Mouse (Mus musculus) adrenal gland, postnatal 14 days (tissue): ENCODE results near the gene Olfr1512. TPM values are rescaled to one million over a fixed set of nuclear protein-coding genes. Genes with fewer than 3 reads are reported as not detected.
A peak's percentile ranks its signal among the peaks of the same experiment; 100 is the strongest.
"Not testable (repeated sequence)": the region's sequence is repeated elsewhere in the genome, so short reads cannot be mapped to it uniquely, and the experiment has no call there.

ENCODE experiments used
- DNase-seq: peaks from one replicate; pipeline ENCODE4 v3.0.0; 2021; ENCODE audit warnings: mixed read lengths
- long read RNA-seq, 2 experiments: library from polyadenylated mRNA; stranded (forward); transcript quantifications; one replicate each; pipeline ENCODE4 v2.0.0; 2021
- total RNA-seq: library from RNA; stranded (reverse); gene quantifications from 2 replicates; pipeline ENCODE4 v1.2.3, GENCODE M21; 2021

The Olfr1512 gene
- total RNA-seq: not detected in 2 replicates
- long read RNA-seq, experiment 1: 0 reads
- long read RNA-seq, experiment 2: 0 reads

DNA sequence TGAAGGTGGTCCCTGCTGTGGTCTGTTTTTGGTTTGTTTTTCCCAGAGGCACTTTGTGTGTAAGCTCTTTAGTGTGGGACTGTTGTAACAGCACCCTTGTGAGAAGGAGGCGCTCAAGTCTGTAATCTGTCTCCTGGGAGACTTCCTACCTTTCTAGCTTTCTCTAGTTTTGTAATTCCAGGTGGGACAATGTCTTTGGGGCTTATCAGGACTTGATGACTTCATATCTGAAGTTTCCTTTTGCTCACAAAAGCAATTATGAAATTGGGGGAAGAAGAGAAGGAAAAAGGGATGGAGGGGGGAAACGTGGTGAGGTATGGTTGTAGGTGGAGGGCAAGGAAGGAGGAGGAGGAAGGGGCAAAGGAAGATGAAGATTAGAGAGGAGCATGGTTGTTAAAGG is at the start of gene Olfr1512:
Gene Olfr1512 (minus strand): TSS at position 101 of the 400 bp plus-strand sequence.
- no peak for DNase-seq

DNA sequence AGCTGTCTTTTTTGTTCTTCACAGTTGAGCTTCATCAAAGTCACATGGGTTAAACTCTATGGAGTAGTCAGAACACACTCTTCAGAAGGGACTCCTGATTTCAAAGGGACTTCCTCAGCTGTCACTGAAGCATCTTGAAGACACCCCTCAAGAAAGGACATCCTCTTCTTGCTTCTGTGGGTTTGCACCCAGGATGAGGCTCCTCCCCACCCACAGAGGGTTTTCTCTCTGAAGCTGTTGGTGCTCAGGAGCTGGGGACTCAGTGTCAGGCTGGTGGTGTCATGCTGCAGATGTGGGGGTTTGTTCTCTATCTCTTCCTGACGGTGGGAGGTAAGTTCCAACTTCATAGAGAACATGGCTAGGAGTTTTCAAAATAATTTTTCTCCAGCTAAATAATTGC is 48.7 kb upstream of the Olfr1512 start:
- DNase-seq: no peak

DNA sequence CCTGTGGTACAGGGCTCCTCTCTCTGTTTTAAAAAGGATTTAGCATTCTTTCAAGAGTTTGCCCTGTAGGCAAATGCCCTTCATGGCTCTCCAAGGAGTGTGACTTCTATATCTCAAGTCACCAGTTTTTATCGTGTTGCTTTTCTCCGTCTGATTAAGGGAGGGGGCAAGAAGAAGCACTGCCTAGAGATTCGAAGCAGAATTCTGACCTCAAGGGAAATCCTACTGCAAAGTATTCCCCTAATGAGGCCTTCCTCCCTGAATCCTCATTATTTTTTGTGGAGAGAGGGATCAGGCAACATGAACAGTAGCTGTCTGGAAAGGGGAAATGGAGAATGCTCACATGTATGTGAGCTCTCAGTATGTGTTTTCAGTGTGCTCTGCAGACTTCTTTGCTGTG is 35.3 kb upstream of the Olfr1512 start, which contains the start of gene Olfr1510:
Gene Olfr1510 (minus strand): TSS at position 101 of the 400 bp plus-strand sequence.
- no peak for DNase-seq

DNA sequence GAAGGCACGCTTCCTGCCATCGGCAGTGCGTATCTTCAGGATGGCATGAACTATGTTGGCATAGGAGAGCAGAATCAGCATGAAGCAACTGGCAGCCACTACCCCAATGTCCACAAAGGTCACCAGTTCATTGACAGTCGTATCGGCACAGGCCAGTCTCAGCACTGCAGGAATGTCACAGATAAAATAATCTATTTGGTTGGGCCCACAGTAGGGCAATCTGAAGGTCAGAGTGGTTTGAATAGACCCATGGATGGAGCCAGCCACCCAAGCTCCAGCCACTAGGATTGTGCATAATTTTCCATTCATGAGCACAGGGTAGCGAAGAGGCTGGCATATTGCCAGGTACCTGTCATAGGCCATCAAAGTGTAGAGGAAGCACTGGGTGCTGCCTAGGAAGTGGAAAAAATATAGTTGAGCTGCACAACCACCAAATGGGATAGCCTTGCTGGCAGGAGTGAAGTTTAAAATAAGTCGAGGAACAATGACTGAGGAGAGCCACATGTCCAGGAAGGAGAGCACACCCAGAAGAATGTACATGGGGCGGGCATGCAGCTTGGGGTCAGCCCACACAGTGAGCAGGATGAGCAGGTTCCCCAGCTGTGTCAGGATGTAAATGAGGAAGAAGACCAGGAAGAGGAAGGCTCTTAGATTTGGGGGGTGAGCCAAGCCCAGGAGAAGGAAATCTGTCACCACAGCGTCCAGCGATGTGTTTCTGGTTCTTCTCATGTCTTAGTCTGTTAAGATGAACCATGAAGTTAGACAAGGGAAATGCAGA is 31.4 kb upstream of the Olfr1512 start:
- not testable (repeated sequence) for DNase-seq

DNA sequence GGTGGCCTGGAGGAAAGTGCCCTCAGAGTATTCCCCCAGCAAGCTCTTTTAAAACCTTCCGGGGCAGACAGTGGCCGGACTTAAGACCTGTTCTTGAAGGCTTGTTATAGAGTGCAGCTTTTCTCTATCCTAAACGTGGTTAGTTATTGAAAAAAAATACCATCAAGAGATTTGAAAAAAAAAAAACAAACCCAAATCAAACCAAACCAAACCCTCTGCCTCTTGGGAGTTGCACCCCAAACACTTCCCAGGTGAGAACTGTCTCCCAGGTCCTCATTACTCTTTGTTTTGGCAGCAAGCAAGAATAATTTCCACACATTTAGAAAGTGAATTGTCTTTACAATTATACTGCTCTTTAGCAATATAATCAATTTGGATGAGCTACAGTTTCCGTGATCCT is 18.3 kb upstream of the Olfr1512 start, which contains the start of gene Olfr1511:
Gene Olfr1511 (minus strand): TSS at position 101 of the 400 bp plus-strand sequence.
- no peak for DNase-seq

DNA sequence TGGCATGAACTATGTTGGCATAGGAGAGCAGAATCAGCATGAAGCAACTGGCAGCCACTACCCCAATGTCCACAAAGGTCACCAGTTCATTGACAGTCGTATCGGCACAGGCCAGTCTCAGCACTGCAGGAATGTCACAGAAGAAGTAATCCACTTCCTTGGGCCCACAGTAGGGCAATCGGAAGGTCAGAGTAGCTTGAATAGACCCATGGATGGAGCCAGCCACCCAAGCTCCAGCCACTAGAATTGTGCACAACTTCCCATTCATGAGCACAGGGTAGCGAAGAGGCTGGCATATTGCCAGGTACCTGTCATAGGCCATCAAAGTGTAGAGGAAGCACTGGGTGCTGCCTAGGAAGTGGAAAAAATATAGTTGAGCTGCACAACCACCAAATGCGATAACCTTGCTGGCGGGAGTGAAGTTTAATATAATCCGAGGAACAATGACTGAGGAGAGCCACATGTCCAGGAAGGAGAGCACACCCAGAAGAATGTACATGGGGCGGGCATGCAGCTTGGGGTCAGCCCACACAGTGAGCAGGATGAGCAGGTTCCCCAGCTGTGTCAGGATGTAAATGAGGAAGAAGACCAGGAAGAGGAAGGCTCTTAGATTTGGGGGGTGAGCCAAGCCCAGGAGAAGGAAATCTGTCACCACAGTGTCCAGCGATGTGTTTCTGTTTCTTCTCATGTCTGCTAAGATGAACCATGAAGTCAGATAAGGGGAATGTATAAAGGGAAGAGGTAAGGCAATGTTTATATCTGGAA is 11.3 kb upstream of the Olfr1512 start:
- DNase-seq: not testable (repeated sequence)

DNA sequence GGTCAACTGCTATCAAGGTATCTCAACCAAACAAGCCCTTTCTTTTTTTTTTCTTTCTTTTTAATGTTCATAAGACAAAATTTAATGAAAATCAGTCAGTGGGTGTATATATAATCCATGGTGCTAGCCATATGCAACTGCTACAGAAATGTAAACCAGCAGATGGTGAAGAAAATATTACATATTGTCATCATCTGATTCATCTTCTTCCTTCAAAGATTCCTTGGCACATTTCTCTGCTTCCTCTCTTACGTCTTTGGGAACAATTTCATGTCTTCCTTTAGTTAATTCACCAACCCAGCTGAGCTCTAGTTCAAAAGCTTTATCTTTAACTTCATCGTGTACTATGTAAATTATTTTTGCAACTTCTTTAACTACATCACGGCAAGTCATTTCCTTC is 10.2 kb downstream of the Olfr1512 start:
- no peak for DNase-seq

DNA sequence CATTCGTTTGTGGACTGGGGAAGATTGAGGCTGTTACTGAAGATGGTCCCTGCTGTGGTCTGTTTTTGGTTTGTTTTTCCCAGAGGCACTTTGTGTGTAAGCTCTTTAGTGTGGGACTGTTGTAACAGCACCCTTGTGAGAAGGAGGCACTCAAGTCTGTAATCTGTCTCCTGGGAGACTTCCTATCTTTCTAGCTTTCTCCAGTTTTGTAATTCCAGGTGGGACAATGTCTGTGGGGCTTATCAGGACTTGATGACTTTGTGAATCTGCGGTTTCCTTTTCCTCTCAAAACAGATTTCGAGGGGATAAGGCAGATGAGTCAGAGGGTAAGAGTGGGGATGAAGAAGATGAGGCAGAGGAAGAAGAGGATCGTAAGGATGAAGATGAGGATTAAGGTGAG is 22.7 kb downstream of the Olfr1512 start, which contains the start of gene Olfr1513:
Gene Olfr1513 (minus strand): TSS at position 101 of the 400 bp plus-strand sequence.
- DNase-seq: no peak

DNA sequence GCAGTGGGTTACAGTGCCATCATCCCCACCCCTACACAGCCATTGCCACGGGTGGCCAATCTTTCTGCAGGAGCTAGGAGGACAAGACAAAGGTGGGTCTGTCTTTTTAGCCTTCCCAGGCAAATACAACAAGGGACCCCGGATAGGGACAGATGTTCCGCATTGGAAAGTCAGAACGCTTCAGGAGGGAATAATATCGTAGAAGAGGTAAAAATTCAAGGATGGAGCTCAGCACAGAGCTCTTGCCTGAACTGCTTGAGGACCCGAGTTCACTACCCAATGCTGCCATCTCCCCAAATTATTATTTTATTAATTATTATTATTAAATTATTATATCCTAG is 39.5 kb downstream of the Olfr1512 start:
- no peak for DNase-seq

DNA sequence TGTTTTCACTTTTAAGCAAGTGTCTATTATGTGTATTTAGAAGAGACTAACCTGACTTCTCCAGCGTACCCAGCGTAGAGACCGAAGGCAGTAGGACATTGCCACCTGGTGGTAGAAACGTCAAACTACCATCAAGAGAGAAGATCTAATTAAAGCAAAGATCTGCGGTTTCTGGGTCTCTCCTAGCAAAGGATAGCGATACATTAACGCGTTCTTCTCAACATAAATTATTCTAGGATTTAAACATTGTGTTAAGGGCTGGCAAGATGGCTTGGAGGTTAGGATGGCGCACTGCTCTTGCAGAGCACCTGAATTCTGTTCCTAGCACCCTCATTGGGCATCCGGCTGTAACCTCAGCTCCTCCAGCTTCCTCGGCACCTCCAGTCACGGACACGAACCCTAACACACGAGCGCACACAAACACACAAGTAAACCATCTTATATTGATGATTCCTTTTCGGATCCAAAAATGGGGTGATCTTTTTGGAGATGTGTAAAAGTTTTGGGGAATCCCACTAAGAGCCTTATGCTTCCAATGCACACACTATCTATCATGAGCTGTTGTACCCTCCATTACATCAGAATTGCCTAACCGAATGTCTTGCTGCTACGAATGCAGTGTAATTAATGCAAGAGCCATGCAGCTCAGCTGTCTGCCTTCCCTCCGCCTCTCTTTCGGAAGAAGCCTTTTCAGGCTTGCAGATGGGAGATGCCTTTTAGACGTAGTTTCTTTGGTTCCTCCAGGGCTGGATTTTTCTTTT is 40.0 kb downstream of the Olfr1512 start:
- DNase-seq: peak; percentile 72

DNA sequence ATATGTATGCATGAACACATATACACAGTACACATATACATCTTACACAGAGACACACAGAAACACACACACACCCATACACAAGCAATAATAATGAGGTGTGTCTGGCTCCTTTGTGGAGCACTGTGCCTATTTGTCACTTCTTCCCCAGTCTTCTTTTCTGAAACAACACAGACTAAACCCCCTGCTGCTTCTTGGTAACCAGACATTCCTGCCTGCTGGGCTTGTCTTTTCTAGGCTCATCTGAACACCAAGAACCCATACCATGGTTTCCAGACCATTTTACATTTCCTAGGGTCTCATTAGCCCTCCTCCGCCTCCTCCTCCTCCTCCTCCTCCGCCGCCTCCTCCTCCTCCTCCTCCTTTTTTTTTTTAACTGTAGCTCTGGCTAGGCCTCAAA is 46.8 kb downstream of the Olfr1512 start:
- no peak for DNase-seq

DNA sequence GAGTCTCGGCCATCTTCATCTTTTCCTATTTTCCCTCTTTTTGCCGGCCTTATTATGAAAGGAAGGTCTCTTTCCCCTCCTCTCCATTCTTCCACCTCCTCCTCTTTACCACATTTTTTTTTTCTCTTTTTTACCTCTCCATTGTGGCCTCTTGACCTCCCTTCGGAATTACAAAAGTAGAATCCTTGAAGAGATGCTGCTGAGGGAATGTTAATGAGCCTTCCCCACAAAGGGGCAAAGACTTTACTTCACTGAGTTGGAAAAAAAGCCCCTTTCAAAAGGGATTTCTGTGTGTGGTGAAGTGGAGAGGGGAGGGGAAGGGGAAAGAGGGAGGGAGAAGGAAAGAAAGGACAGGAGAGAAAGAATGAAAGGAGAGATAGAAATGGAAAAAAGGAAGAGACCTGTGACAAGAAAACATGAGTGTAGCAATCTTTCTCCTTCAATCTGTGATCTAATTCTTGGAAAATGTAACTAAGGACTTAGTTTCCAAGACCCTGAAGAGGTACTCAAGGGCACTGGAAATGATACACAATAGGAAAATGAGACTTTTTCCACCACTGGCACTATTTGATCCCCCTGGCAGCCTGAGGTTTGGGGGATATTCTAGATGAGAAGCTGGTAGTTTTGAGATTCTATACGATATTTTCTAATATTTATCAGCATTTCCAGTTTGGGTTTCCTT is 47.8 kb downstream of the Olfr1512 start:
- no peak for DNase-seq

DNA sequence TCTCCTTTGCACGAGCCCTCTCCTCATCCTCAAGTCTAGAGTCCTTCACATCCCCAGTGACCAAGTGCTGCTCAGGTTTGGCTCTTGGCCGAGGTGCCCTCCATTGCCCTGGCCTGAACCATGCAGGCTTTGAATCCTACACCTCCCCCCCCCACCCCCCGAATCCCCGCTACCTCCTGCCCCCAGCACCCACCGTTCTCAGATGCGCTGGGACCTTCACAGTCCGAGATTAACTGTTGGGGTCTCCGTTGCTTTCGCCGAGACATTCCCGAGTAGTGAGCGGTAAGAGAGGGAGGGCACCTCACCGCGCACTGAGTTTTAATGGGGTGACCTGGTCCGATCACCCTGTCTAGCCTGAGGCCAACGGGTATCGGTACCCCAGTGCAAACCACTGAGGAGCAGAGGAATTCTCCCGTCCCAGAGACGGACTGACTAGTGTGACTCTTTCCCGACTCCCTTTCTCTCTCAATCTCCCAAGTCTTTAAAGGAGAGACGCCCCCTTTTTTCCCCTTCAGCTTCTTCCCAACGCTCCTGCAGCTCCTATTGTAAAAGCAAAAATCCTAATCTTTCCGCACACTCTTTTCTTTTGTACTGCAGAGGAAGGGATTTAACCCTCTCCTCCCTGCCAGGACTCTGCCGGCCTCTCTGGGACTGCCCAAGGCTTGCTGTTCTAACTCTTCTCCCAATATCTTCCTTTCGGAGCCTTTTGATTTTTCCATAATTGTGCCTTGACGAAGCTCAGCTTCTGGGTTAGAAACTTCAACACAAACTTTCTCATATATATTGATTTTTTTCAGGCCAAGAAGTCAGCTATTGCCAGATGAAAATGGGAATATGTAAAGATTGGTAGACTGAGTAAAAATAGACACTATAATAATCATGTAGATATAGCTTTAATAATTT is 50.8 kb downstream of the Olfr1512 start, which contains the start of gene Sall2:
Gene Sall2 (minus strand): TSS at position 853 of the 903 bp plus-strand sequence.
- no peak for DNase-seq

DNA sequence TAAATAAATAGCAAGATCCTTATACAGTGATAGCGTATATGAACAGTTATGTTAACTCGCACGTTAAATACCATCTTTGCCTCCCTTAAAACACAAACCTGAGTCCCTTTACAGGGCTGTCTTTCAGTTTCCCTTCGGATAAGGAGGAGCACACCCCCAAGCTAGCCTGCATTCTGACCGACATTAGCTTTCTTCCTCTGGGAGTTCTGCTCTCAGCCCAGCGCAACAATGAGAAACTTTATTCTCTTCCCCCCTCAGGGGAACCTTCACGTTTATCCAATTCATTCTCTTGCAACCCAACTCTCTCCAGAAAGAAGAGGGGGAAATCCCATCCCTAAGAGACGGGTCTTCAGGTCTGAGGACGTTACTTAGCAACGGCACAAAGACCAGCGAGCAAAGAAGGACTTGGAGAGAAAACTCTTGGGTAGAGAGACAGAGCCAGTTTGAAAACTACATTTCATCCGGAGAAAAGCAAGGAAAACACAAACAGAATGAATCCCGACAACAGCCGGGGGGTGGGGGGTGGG is 51.5 kb downstream of the Olfr1512 start:
- no peak for DNase-seq

DNA sequence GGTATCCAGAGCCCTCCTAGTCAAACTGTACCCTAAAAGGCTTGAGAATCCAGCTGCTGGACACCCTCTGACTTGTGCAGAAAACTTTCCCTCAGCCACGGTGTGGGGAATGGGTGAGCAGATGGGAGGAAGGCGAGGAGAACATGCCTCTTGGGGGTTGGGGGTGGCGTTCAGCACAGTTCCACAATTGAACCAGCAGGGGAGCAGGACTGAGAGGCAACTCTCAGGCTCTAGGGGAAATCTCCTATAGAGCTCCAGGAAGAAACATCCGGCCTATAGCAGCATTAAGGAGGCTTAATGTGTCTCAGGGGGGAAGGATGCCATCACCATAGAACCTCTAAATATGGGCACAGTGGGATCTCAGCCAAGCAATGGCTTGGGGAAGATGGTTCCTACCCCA is 53.1 kb downstream of the Olfr1512 start:
- DNase-seq: no peak

Other genes with a start within 250 kb of the Olfr1512 start
- gene Supt16, start 181.8 kb downstream of the Olfr1512 start, total RNA-seq: 56.4 and 62.2 TPM in 2 replicates
- 88.4 and 93.0 TPM in 2 replicates for gene Chd8, start 121.4 kb downstream of the Olfr1512 start, total RNA-seq
- gene Tox4, start 100.0 kb downstream of the Olfr1512 start, total RNA-seq: 42.7 and 46.9 TPM in 2 replicates
- gene Rab2b, start 99.6 kb downstream of the Olfr1512 start, total RNA-seq: 30.2 and 32.2 TPM in 2 replicates
- 31.4 and 41.7 TPM in 2 replicates for gene Mettl3, start 74.0 kb downstream of the Olfr1512 start, total RNA-seq
- 7.3 and 9.6 TPM in 2 replicates for gene Sall2, start 50.4 kb downstream of the Olfr1512 start, total RNA-seq
- gene Olfr1513, start 22.8 kb downstream of the Olfr1512 start, total RNA-seq: not detected in 2 replicates
- not detected in 2 replicates for gene Olfr1511, start 18.2 kb upstream of the Olfr1512 start, total RNA-seq
- gene Olfr1510, start 35.2 kb upstream of the Olfr1512 start, total RNA-seq: not detected in 2 replicates
- not detected in 2 replicates for gene Olfr1509, start 63.8 kb upstream of the Olfr1512 start, total RNA-seq
- not detected in 2 replicates for gene Olfr1508, start 88.3 kb upstream of the Olfr1512 start, total RNA-seq
- gene Olfr1507, start 116.6 kb upstream of the Olfr1512 start, total RNA-seq: not detected in 2 replicates